Mouse (Mus musculus): Measurements from ENCODE around the gene Tgfb1i1. TPM values are rescaled to one million over a fixed set of nuclear protein-coding genes. Genes with fewer than 3 reads are reported as not detected.

The Tgfb1i1 gene
- polyA plus RNA-seq, 1 experiment from 2014 or later: 14.5 TPM

- H3K27ac ChIP-seq: peak within 1 kb of the TSS; percentile 74
- peak within 1 kb of the TSS; percentile 93 for H3K4me2 ChIP-seq
- no peaks in the 10 kb centered on the region for H3K9me3 ChIP-seq (replicated peaks)
- peaks cover 5% of the 10 kb centered on the region; the same call in 1 of the 2 replicates for H3K36me3 ChIP-seq (ENCODE audit: poor library complexity, severe bottlenecking)
- peaks cover 26% of the 10 kb centered on the region for H3K4me1 ChIP-seq
- H3K9ac ChIP-seq: peak within 1 kb of the TSS; percentile 86
- ATAC-seq: peak; percentile 72
- H3K4me3 ChIP-seq: peak within 1 kb of the TSS; percentile 85
- WGBS: 2% methylated on average over 38 of the region's 47 CpGs
- no peaks in the 10 kb centered on the region for H3K27me3 ChIP-seq
Measured at GRCm38 (mm10) chr7:128297617-128298480, 51.2 kb downstream of the Tgfb1i1 start, which contains the start of gene BC017158. TSS of gene BC017158 (minus strand) at chr7:128298170.

- Histone ChIP-seq H3K4me2 (peak overlapping the region; percentile 93), H3K4me1 (peaks cover 26% of the 10 kb centered on the region), H3K4me3 (peak overlapping the region; percentile 85), H3K27me3 (0 out of 2 replicates have a peak, but pooled peaks cover 1% of the 10 kb centered on the region), H3K9me3 (replicated peaks) (no peaks in the 10 kb centered on the region), H3K27ac (no peak overlapping the region), H3K9ac (peak overlapping the region; percentile 86; the same call in 1 of the 2 replicates), H3K36me3 (ENCODE audit: poor library complexity, severe bottlenecking) (peaks cover 5% of the 10 kb centered on the region; the same call in 1 of the 2 replicates)
- 0 out of 2 replicates have a peak, but pooled peaks have one; percentile 41 for ATAC-seq
- WGBS: 59% methylated on average over 8 of the region's 8 CpGs
Measured at GRCm38 (mm10) chr7:128298481-128299342, 52.1 kb downstream of the Tgfb1i1 start.

DNA sequence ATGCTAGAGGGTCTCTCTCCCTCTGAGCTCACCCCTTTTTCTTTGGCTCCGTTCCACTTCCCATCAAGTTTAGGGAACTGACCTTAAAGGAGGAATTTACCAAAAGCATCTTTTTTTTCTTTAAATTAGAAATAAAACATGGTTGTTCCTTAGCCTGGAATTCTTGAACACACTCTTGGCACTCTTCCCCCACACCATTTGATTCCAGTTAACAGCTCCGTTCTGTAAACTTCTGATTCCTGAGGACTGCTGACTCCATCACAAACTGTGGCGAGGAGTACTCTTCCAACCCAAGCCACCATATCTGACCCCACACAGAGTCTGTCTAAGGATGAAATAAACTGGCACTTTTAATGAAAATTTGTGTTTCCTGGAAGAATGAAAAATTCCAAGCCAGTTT is 54.3 kb downstream of the Tgfb1i1 start:
- Histone ChIP-seq H3K9ac (no peak overlapping the region), H3K27ac (no peak overlapping the region), H3K27me3 (0 out of 2 replicates have a peak, but pooled peaks cover 5% of the 10 kb centered on the region), H3K4me3 (no peak overlapping the region), H3K4me2 (no peak overlapping the region), H3K4me1 (peaks cover 26% of the 10 kb centered on the region), H3K36me3 (ENCODE audit: poor library complexity, severe bottlenecking) (no peaks in the 10 kb centered on the region), H3K9me3 (replicated peaks) (no peaks in the 10 kb centered on the region)
- ATAC-seq: no peak
- 87% methylated on average over 3 of the region's 3 CpGs for WGBS

GRCm38 (mm10) chr7:128302151-128302550 is 55.5 kb downstream of the Tgfb1i1 start:
- Histone ChIP-seq H3K4me1 (peaks cover 19% of the 10 kb centered on the region), H3K9me3 (replicated peaks) (no peaks in the 10 kb centered on the region), H3K9ac (no peak overlapping the region), H3K27ac (no peak overlapping the region), H3K27me3 (0 out of 2 replicates have a peak, but pooled peaks cover 5% of the 10 kb centered on the region), H3K36me3 (ENCODE audit: poor library complexity, severe bottlenecking) (no peaks in the 10 kb centered on the region), H3K4me3 (no peak overlapping the region), H3K4me2 (no peak overlapping the region)
- ATAC-seq: no peak
- 79% methylated on average over 3 of the region's 3 CpGs for WGBS

DNA sequence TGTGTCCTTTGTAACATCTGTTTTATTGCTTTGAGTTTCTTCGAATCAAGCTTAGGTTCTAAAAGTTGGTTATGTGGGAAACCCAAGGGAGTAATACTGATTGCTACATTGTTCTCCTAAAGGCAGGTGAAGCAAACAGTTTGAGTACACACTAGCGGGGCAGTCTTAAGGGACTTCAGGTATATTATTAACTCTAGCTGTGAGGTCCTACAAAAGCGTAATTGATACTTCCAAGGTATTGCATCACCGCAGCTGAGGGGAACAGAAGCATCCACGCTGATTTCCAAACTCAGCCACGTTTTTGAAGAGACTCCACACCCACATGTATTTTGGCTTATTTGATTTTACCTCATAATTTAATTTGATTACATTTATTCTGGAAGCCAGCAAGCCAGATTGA is 57.6 kb downstream of the Tgfb1i1 start:
- Histone ChIP-seq H3K9me3 (replicated peaks) (no peaks in the 10 kb centered on the region), H3K4me3 (no peak overlapping the region), H3K9ac (no peak overlapping the region), H3K4me2 (no peak overlapping the region), H3K27ac (no peak overlapping the region), H3K27me3 (0 out of 2 replicates have a peak, but pooled peaks cover 5% of the 10 kb centered on the region), H3K36me3 (ENCODE audit: poor library complexity, severe bottlenecking) (no peaks in the 10 kb centered on the region), H3K4me1 (peaks cover under 1% of the 10 kb centered on the region; the same call in 1 of the 2 replicates)
- 85% methylated on average over 6 of the region's 6 CpGs for WGBS
- ATAC-seq: no peak

GRCm38 (mm10) chr7:128304907-128305306 is 58.3 kb downstream of the Tgfb1i1 start:
- Histone ChIP-seq H3K36me3 (ENCODE audit: poor library complexity, severe bottlenecking) (no peaks in the 10 kb centered on the region), H3K4me3 (no peak overlapping the region), H3K9ac (no peak overlapping the region), H3K27ac (no peak overlapping the region), H3K27me3 (0 out of 2 replicates have a peak, but pooled peaks cover 5% of the 10 kb centered on the region), H3K4me2 (no peak overlapping the region), H3K9me3 (replicated peaks) (no peaks in the 10 kb centered on the region), H3K4me1 (no peaks in the 10 kb centered on the region)
- no peak for ATAC-seq
- 6% methylated on average over 5 of the region's 5 CpGs for WGBS

Small RNA genes lying within 50 kb of the gene (microRNA-seq; reads per million reads assigned to microRNA genes)
- gene Mir3103: not detected

Other genes starting within 250 kb of the Tgfb1i1 start
- gene Trim72, start 242.9 kb upstream of the Tgfb1i1 start, polyA plus RNA-seq (2015; fragmentation: Nextera tagmentation; extraction: Ambion mirVana): not detected in 2 replicates
- gene Itgam, start 184.2 kb upstream of the Tgfb1i1 start, polyA plus RNA-seq (2015; fragmentation: Nextera tagmentation; extraction: Ambion mirVana): 0.36 and 0.40 TPM in 2 replicates
- gene Gm49368, start 184.1 kb upstream of the Tgfb1i1 start, polyA plus RNA-seq (2015; fragmentation: Nextera tagmentation; extraction: Ambion mirVana): not detected in 2 replicates
- 0.04 TPM in 1 of 2 replicates, not detected in the other for gene Itgax, start 117.3 kb upstream of the Tgfb1i1 start, polyA plus RNA-seq (2015; fragmentation: Nextera tagmentation; extraction: Ambion mirVana)
- not detected in 2 replicates for gene Itgad, start 92.4 kb upstream of the Tgfb1i1 start, polyA plus RNA-seq (2015; fragmentation: Nextera tagmentation; extraction: Ambion mirVana)
- 0.55 TPM in 1 of 2 replicates, not detected in the other for gene Cox6a2, start 40.4 kb upstream of the Tgfb1i1 start, polyA plus RNA-seq (2015; fragmentation: Nextera tagmentation; extraction: Ambion mirVana)
- 11.0 and 12.2 TPM in 2 replicates for gene Armc5, start 9.5 kb upstream of the Tgfb1i1 start, polyA plus RNA-seq (2015; fragmentation: Nextera tagmentation; extraction: Ambion mirVana)
- 9.5 and 11.3 TPM in 2 replicates for gene 9130023H24Rik, start 8.8 kb upstream of the Tgfb1i1 start, polyA plus RNA-seq (2015; fragmentation: Nextera tagmentation; extraction: Ambion mirVana)
- gene Slc5a2, start 18.8 kb downstream of the Tgfb1i1 start, polyA plus RNA-seq (2015; fragmentation: Nextera tagmentation; extraction: Ambion mirVana): not detected in 2 replicates
- 11.4 and 12.1 TPM in 2 replicates for gene BC017158, start 51.4 kb downstream of the Tgfb1i1 start, polyA plus RNA-seq (2015; fragmentation: Nextera tagmentation; extraction: Ambion mirVana)
- gene Rgs10, start 171.9 kb downstream of the Tgfb1i1 start, polyA plus RNA-seq (2015; fragmentation: Nextera tagmentation; extraction: Ambion mirVana): 10.2 and 11.5 TPM in 2 replicates
- gene Tial1, start 214.9 kb downstream of the Tgfb1i1 start, polyA plus RNA-seq (2015; fragmentation: Nextera tagmentation; extraction: Ambion mirVana): 36.5 and 36.6 TPM in 2 replicates

All from forebrain, embryonic 13.5 days (tissue).